Mouse (Mus musculus): ENCODE measurements around the gene Vkorc1l1. TPM values are rescaled to one million over a fixed set of nuclear protein-coding genes. Genes with fewer than 3 reads are reported as not detected.

The Vkorc1l1 gene
- total RNA-seq (2023; ENCODE audit: inconsistent age) = 9.9 to 12.8 TPM (median 10.9 TPM) in 4 replicates

DNA sequence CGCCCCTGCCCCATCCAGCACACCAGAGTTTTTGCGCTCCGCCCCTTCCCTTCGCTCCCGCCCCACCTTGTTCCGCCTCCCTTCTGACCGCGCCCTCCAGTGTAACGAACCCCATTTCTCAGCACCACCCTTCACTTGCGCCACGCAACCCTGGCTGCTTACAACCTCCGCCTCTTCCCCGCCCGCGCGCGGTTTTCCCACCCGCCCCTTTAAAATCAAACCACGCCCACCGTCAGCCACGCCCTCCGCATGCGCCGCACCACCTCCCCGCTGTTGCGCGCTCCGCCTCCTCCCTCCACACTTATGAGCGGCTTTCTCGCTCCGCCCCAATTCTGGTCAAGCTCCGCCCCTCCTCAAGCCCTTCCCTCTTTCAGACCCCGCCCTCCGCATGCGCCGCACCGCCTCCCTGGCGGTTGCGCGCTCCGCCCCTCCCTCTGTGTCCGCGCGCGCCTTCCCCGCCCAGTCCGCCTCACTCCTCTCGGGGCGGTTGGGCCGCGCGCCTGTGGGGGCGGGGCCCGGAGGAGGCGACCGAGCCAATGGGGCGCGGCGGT, at the start of gene Vkorc1l1:
TSS of gene Vkorc1l1 (plus strand) at position 476 of the 551 bp plus-strand sequence.

DNA sequence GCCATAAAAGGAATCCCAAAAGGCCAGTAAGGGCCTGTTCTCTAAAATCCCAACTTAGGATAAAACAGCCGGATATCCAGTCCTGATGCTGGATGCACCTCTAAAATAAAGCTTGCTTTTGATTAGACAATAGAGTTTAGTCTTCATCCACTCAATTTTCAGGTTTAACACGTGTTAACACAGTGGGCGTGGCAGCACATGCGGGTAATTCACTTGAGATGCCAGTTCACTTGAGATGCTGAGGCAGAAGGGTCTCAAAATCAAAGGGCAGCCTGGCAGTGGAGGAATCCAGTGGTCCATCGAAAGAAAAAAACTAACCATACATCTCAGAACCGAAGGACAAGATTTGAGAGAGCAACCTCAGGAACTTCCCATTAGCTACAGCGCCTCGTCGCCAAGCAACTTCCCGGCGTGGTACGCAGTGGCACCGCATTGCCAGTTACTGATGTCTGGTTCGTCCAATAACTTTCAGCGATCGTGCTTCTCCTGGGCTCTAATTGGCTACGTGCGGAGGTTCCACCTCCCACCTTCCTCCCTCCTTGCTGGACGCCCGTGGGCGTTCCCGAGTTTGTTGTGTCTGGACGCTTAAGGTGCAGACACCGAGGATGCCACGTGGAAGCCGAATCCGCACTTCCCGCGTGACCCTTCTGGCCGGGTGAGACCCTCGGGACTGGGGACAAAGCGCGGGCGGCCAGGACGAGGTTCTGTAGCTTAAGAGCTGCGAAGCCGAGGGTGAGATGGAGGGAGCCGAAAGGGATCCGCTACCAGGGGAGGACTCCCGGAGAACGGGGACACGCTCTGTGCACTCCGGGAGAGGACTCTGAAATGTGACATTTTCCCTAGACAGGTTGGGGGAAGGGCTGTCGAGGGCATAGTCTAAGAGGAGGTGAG, 46.3 kb upstream of the Vkorc1l1 start, which contains the start of gene Zbed5:
TSS of gene Zbed5 (plus strand) at position 526 of the 891 bp plus-strand sequence.

DNA sequence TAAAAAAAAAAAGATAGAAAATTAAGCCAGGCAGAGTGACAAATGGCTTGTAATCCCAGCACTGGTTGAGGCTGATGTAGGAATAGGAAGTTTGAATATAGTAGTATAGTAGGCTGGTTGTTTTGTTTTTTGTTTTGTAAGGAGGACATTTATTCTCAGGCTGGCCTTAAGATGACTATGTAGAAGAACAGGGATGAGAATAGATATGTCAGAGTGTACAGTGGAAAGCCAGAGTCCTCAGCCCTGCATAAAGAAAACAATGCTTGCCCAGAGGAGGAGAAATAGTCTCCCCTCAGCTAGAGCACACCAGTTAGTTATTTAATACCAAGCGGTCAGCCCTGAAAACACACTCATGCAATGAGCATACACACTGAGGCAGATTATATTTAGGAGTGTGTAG, 43.3 kb upstream of the Vkorc1l1 start, which contains the start of gene Phkg1:
TSS of gene Phkg1 (minus strand) at position 101 of the 400 bp plus-strand sequence.

DNA sequence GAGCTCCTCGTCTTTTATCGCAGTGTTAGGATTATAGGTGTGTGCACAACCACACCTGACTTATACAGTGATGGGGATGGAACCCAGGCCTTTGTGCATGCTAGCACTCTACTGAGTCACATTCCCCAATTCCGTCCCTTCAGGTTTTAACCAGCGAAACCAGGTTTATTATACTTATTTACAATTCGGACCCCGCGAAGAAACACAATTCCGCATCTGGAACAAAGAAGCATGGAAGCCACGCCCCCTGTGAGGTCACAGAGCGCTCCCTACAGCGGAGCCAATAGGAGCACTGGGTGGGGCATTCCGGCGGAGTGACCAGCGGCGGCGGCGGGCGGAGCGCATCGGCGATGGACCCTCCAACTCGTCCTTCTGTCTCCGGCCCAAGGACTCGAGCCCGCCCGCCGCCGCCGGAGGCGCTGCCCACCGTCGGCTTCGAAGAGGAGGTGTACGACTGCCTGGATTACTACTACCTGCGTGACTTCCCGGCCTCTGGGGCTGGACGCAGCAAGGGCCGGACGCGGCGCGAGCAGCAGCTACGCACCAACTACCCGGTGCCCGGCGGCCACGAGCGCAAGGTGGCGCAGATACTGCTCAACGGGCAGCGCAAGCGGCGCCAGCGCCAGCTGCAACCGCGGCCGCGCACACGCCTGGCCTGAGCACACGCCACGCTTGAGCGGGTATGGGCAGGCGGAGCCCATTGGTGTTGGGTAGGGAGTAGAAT, 33.4 kb upstream of the Vkorc1l1 start, which contains the start of gene Nupr1l:
TSS of gene Nupr1l (plus strand) at position 299 of the 724 bp plus-strand sequence.

DNA sequence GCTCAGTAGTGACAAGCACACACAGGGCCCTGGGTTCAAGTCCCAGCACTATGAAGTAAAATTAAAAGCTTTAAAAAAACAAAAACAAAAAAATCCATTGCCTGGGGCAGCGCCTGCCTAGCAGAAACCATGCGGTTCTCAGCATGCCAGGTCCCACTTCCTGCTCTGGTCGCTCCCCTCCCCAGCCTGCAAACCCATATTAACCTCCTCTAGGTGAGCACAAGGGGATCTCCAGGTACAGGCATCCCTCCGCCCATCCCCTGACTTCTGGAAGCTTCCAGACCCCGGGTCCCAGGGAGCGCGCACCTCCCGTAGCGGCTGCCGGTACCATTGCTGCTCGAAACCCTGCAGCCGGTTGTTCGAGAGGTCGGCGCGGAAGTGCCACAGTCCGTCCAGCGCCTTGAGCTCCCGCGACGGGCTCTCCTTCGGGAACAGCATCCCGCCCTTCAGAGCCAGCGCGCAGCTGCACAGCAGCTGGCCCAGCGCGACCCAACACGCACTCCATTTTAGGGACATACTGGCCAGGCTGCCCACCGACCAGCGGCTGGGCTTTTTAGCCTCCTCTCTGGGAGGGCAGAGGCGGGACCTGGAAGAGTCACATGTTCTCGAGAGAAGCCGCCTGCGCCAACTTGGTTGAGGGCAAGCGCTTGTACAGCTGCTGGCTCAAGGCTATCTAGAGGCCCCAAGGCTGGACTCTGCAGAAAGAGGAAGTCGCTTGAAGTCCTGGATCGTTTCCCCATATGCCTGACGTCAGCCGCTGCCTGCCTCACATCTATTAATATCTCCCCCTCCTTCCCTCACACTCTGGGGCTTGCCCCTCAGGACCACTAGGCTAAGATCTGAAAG, 60.8 kb downstream of the Vkorc1l1 start, which contains the start of gene Gusb:
TSS of gene Gusb (minus strand) at position 749 of the 846 bp plus-strand sequence.

DNA sequence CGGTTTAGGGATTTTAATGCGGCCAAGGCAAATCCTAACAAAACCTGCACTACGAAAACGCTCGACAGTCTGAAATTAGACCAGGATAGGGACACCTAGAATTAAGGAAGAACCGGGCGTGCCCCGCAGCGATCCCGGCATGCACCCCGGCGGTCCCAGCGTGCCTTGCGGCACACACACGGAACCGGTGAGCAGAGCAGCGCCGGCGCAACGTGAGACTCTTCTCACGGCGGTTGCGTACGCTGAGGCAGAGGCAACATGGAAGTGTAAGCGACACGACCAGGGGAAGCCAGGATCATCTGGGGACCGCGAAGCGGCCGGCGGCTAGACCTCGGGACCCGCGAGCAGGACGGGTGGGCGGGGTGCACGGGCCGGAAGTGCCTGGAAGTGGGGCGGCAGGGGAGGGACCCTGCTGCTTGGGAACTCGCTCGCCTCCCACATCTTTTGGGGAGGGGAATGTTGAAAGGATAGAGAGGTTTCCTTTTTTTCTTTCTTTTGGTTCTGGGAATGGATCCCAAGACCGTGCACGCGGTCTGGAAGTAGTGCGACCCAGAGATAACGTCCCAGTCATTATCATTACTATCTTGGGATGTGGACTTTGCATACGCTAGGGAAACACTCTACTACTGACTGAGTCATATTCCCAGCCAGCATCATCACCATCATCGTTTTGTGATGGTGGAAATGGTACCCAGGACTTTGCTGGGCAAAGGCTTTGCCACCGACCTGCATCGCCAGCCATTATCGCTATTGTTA, 87.5 kb downstream of the Vkorc1l1 start, which contains the start of the genes Asl and Crcp:
TSS of gene Asl (minus strand) at position 106 of the 756 bp plus-strand sequence.
TSS of gene Crcp (plus strand) at position 149 of the 756 bp plus-strand sequence.

Other genes starting within 250 kb of the Vkorc1l1 start
- not detected in 4 replicates for gene Sept14, start 233.5 kb upstream of the Vkorc1l1 start, total RNA-seq (2023; ENCODE audit: inconsistent age)
- gene Mrps17, start 226.5 kb upstream of the Vkorc1l1 start, total RNA-seq (2023; ENCODE audit: inconsistent age) = 43.3 to 59.8 TPM (median 48.1 TPM) in 4 replicates
- gene Nipsnap2, start 216.9 kb upstream of the Vkorc1l1 start, total RNA-seq (2023; ENCODE audit: inconsistent age) = 32.5 to 37.1 TPM (median 33.3 TPM) in 4 replicates
- gene Psph, start 154.5 kb upstream of the Vkorc1l1 start, total RNA-seq (2023; ENCODE audit: inconsistent age) = 9.7 to 13.0 TPM (median 10.1 TPM) in 4 replicates
- gene Sumf2, start 95.0 kb upstream of the Vkorc1l1 start, total RNA-seq (2023; ENCODE audit: inconsistent age) = 8.9 to 19.3 TPM (median 13.0 TPM) in 4 replicates
- 131 to 185 TPM (median 145 TPM) in 4 replicates for gene Chchd2, start 54.5 kb upstream of the Vkorc1l1 start, total RNA-seq (2023; ENCODE audit: inconsistent age)
- gene Zbed5, start 46.2 kb upstream of the Vkorc1l1 start, total RNA-seq (2023; ENCODE audit: inconsistent age) = 1.2 to 4.6 TPM (median 1.8 TPM) in 4 replicates
- 0.21 to 1.1 TPM (median 0.57 TPM) in 3 of 4 replicates, not detected in the other for gene Phkg1, start 43.4 kb upstream of the Vkorc1l1 start, total RNA-seq (2023; ENCODE audit: inconsistent age)
- gene Nupr1l, start 33.4 kb upstream of the Vkorc1l1 start, total RNA-seq (2023; ENCODE audit: inconsistent age) = 1.0 to 2.0 TPM (median 1.5 TPM) in 4 replicates
- 31.0 to 36.7 TPM (median 34.3 TPM) in 4 replicates for gene Gusb, start 61.1 kb downstream of the Vkorc1l1 start, total RNA-seq (2023; ENCODE audit: inconsistent age)
- gene Asl, start 87.3 kb downstream of the Vkorc1l1 start, total RNA-seq (2023; ENCODE audit: inconsistent age) = 12.5 to 16.6 TPM (median 15.1 TPM) in 4 replicates
- gene Crcp, start 87.3 kb downstream of the Vkorc1l1 start, total RNA-seq (2023; ENCODE audit: inconsistent age) = 19.9 to 27.9 TPM (median 25.3 TPM) in 4 replicates
- 35.5 to 43.0 TPM (median 39.8 TPM) in 4 replicates for gene Tpst1, start 131.4 kb downstream of the Vkorc1l1 start, total RNA-seq (2023; ENCODE audit: inconsistent age)
- 2.4 to 3.7 TPM (median 2.7 TPM) in 4 replicates for gene Kctd7, start 202.9 kb downstream of the Vkorc1l1 start, total RNA-seq (2023; ENCODE audit: inconsistent age)
- gene Rabgef1, start 229.8 kb downstream of the Vkorc1l1 start, total RNA-seq (2023; ENCODE audit: inconsistent age) = 62.8 to 78.3 TPM (median 67.8 TPM) in 4 replicates

All from B cell, adult (primary cell).